Mouse (Mus musculus) heart, embryonic 12.5 days (tissue): ENCODE results near the gene A530016L24Rik. TPM values are rescaled to one million over a fixed set of nuclear protein-coding genes. Genes with fewer than 3 reads are reported as not detected.

Source experiments
- ATAC-seq: fragments of 200-750 bp; cut with Nextera tagmentation; 2 replicates; pipeline ENCODE4 v1.8.0; 2017; ENCODE audit warnings: moderate TSS enrichment, moderate library complexity; ENCODE audit not compliant: insufficient number of reproducible peaks, low FRiP score
- H3K27ac ChIP-seq: fragments of 300-500 bp; sonication (generic); 2 replicates; pipeline ENCODE4 v1.5.1; 2016; ENCODE audit warnings: mild to moderate bottlenecking, moderate library complexity; ENCODE audit not compliant: poor library complexity, severe bottlenecking
- H3K27me3 ChIP-seq: fragments of 300-500 bp; sonication (generic); replicated peaks from 2 replicates; pipeline ENCODE4 v1.6.1; 2016; ENCODE audit warnings: mild to moderate bottlenecking, moderate library complexity
- H3K36me3 ChIP-seq: fragments of 300-500 bp; sonication (generic); 2 replicates; pipeline ENCODE4 v1.6.1; 2016; ENCODE audit warnings: mild to moderate bottlenecking, moderate library complexity
- H3K4me1 ChIP-seq: fragments of 300-500 bp; sonication (generic); replicated peaks from 2 replicates; pipeline ENCODE4 v1.6.1; 2016; ENCODE audit warnings: mild to moderate bottlenecking
- H3K4me2 ChIP-seq: fragments of 300-500 bp; sonication (generic); 2 replicates; pipeline ENCODE4 v1.6.1; 2016; ENCODE audit warnings: mild to moderate bottlenecking, moderate library complexity
- H3K4me3 ChIP-seq: fragments of 300-500 bp; sonication (generic); 2 replicates; pipeline ENCODE4 v1.5.1; 2016; ENCODE audit warnings: mild to moderate bottlenecking
- H3K9ac ChIP-seq: fragments of 300-500 bp; sonication (generic); 2 replicates; pipeline ENCODE4 v1.6.1; 2016; ENCODE audit warnings: mild to moderate bottlenecking, moderate library complexity
- H3K9me3 ChIP-seq: fragments of 300-500 bp; sonication (generic); replicated peaks from 2 replicates; pipeline ENCODE4 v1.6.1; 2016; ENCODE audit warnings: mild to moderate bottlenecking, moderate library complexity
- WGBS: fragments of 180-500 bp; shearing (Covaris S2); methylation state at CpG from one replicate; pipeline ENCODE4 v1.1.7; 2016; 5-methylcytosine and 5-hydroxymethylcytosine counted together
- polyA plus RNA-seq: library from polyadenylated mRNA; unstranded; fragments of >200 nt; fragmentation: Nextera tagmentation; extraction: Ambion mirVana; gene quantifications from 2 replicates; pipeline ENCODE4 v1.2.1, GENCODE M21; 2016

Gene A530016L24Rik
- polyA plus RNA-seq, 1 experiment from 2014 or later, result 6.7 TPM

- H3K4me2 ChIP-seq, result no peak overlapping the region
- H3K4me1 ChIP-seq, result no peaks in the 10 kb centered on the region
- WGBS, result 69% methylated on average over 3 of the region's 3 CpGs
- no peak for ATAC-seq
- H3K4me3 ChIP-seq, result no peak overlapping the region
- H3K27me3 ChIP-seq, result peaks cover 28% of the 10 kb centered on the region; the same call in 1 of the 2 replicates
- H3K9me3 ChIP-seq, result no peaks in the 10 kb centered on the region
- H3K36me3 ChIP-seq, result no peaks in the 10 kb centered on the region
- H3K9ac ChIP-seq, result no peak overlapping the region
- no peak overlapping the region for H3K27ac ChIP-seq
Measured at GRCm38 (mm10) chr12:112463750-112464444, 25.4 kb upstream of the A530016L24Rik start.

- Histone ChIP-seq H3K36me3 (no peaks in the 10 kb centered on the region), H3K4me3 (no peak overlapping the region), H3K4me1 (no peaks in the 10 kb centered on the region), H3K9me3 (no peaks in the 10 kb centered on the region), H3K9ac (no peak overlapping the region), H3K27me3 (peaks cover 22% of the 10 kb centered on the region; the same call in 1 of the 2 replicates), H3K27ac (no peak overlapping the region), H3K4me2 (no peak overlapping the region)
- 72% methylated on average over 3 of the region's 3 CpGs for WGBS
- no peak for ATAC-seq
Measured at GRCm38 (mm10) chr12:112464516-112464915, 24.7 kb upstream of the A530016L24Rik start.

- Histone ChIP-seq H3K36me3 (no peaks in the 10 kb centered on the region), H3K9me3 (no peaks in the 10 kb centered on the region), H3K9ac (no peak overlapping the region), H3K4me2 (no peak overlapping the region), H3K27me3 (peaks cover 21% of the 10 kb centered on the region), H3K4me1 (no peaks in the 10 kb centered on the region), H3K27ac (no peak overlapping the region), H3K4me3 (no peak overlapping the region)
- ATAC-seq, result no peak
- WGBS, result 79% methylated on average over 17 of the region's 17 CpGs
Measured at GRCm38 (mm10) chr12:112465928-112466327, 23.3 kb upstream of the A530016L24Rik start.

GRCm38 (mm10) chr12:112467387-112467786 is 21.9 kb upstream of the A530016L24Rik start:
- ATAC-seq, result no peak
- Histone ChIP-seq H3K4me2 (no peak overlapping the region), H3K27ac (no peak overlapping the region), H3K4me3 (no peak overlapping the region), H3K27me3 (peaks cover 34% of the 10 kb centered on the region), H3K9ac (no peak overlapping the region), H3K36me3 (no peaks in the 10 kb centered on the region), H3K9me3 (no peaks in the 10 kb centered on the region), H3K4me1 (no peaks in the 10 kb centered on the region)
- WGBS, result 70% methylated on average over 10 of the region's 10 CpGs

GRCm38 (mm10) chr12:112469393-112469792 is 19.9 kb upstream of the A530016L24Rik start:
- WGBS, result 94% methylated on average over 7 of the region's 7 CpGs

GRCm38 (mm10) chr12:112470216-112470615 is 19.0 kb upstream of the A530016L24Rik start:
- H3K4me1 ChIP-seq, result no peaks in the 10 kb centered on the region
- H3K4me3 ChIP-seq, result no peak overlapping the region
- H3K4me2 ChIP-seq, result no peak overlapping the region
- H3K9ac ChIP-seq, result no peak overlapping the region
- 76% methylated on average over 5 of the region's 5 CpGs for WGBS
- no peak overlapping the region for H3K27ac ChIP-seq
- no peak for ATAC-seq
- H3K27me3 ChIP-seq, result peaks cover 56% of the 10 kb centered on the region
- H3K9me3 ChIP-seq, result no peaks in the 10 kb centered on the region
- no peaks in the 10 kb centered on the region for H3K36me3 ChIP-seq

More at GRCm38 (mm10) chr12:112469393-112469792, 19.9 kb upstream of the A530016L24Rik start:
- H3K4me3 ChIP-seq, result no peak overlapping the region
- H3K27me3 ChIP-seq, result peaks cover 51% of the 10 kb centered on the region
- H3K36me3 ChIP-seq, result no peaks in the 10 kb centered on the region
- no peak overlapping the region for H3K9ac ChIP-seq
- H3K4me1 ChIP-seq, result no peaks in the 10 kb centered on the region
- no peak overlapping the region for H3K4me2 ChIP-seq
- no peak for ATAC-seq
- H3K9me3 ChIP-seq, result no peaks in the 10 kb centered on the region
- no peak overlapping the region for H3K27ac ChIP-seq

- peak; percentile 75 for ATAC-seq
- Histone ChIP-seq H3K27me3 (peaks cover 77% of the 10 kb centered on the region), H3K9ac (no peak overlapping the region), H3K4me2 (no peak overlapping the region), H3K36me3 (no peaks in the 10 kb centered on the region), H3K27ac (no peak overlapping the region), H3K9me3 (no peaks in the 10 kb centered on the region), H3K4me3 (no peak overlapping the region), H3K4me1 (no peaks in the 10 kb centered on the region)
- 18% methylated on average over 9 of the region's 9 CpGs for WGBS
Measured at GRCm38 (mm10) chr12:112473777-112474176, 15.5 kb upstream of the A530016L24Rik start.

GRCm38 (mm10) chr12:112489535-112489934 is 287 bp downstream of the A530016L24Rik start:
- Histone ChIP-seq H3K4me3 (no peak overlapping the region), H3K9me3 (no peaks in the 10 kb centered on the region), H3K4me1 (peaks cover 60% of the 10 kb centered on the region), H3K27me3 (0 out of 2 replicates have a peak, but pooled peaks cover 8% of the 10 kb centered on the region), H3K36me3 (no peaks in the 10 kb centered on the region), H3K4me2 (no peak overlapping the region), H3K27ac (peak overlapping the region; percentile 97; the same call in 1 of the 2 replicates), H3K9ac (no peak overlapping the region)
- no peak for ATAC-seq
- 90% methylated on average over 9 of the region's 9 CpGs for WGBS

GRCm38 (mm10) chr12:112490444-112490939 is 1.2 kb downstream of the A530016L24Rik start:
- Histone ChIP-seq H3K27ac (peak overlapping the region; percentile 97), H3K27me3 (0 out of 2 replicates have a peak, but pooled peaks cover 8% of the 10 kb centered on the region), H3K36me3 (no peaks in the 10 kb centered on the region), H3K4me1 (peaks cover 64% of the 10 kb centered on the region), H3K9me3 (no peaks in the 10 kb centered on the region), H3K4me3 (peak overlapping the region; percentile 31), H3K9ac (peak overlapping the region; percentile 53), H3K4me2 (peak overlapping the region; percentile 61)
- ATAC-seq, result peak; percentile 80
- 7% methylated on average over 3 of the region's 3 CpGs for WGBS

GRCm38 (mm10) chr12:112496136-112496535 is 6.9 kb downstream of the A530016L24Rik start:
- no peaks in the 10 kb centered on the region for H3K9me3 ChIP-seq
- 75% methylated on average over 5 of the region's 5 CpGs for WGBS
- no peak overlapping the region for H3K27ac ChIP-seq
- no peak for ATAC-seq
- no peak overlapping the region for H3K9ac ChIP-seq
- H3K4me1 ChIP-seq, result peaks cover 27% of the 10 kb centered on the region
- peaks cover 27% of the 10 kb centered on the region; the same call in 1 of the 2 replicates for H3K27me3 ChIP-seq
- no peak overlapping the region for H3K4me2 ChIP-seq
- H3K36me3 ChIP-seq, result no peaks in the 10 kb centered on the region
- H3K4me3 ChIP-seq, result no peak overlapping the region

- H3K9me3 ChIP-seq, result no peaks in the 10 kb centered on the region
- no peaks in the 10 kb centered on the region for H3K36me3 ChIP-seq
- no peak overlapping the region for H3K9ac ChIP-seq
- H3K4me3 ChIP-seq, result no peak overlapping the region
- 65% methylated on average over 8 of the region's 8 CpGs for WGBS
- H3K27ac ChIP-seq, result no peak overlapping the region
- H3K4me2 ChIP-seq, result no peak overlapping the region
- H3K27me3 ChIP-seq, result peaks cover 27% of the 10 kb centered on the region; the same call in 1 of the 2 replicates
- ATAC-seq, result no peak
- peaks cover 25% of the 10 kb centered on the region for H3K4me1 ChIP-seq
Measured at GRCm38 (mm10) chr12:112497731-112498130, 8.5 kb downstream of the A530016L24Rik start.
